Mouse (Mus musculus): ENCODE results near the gene Upp2. TPM values are rescaled to one million over a fixed set of nuclear protein-coding genes. Genes with fewer than 3 reads are reported as not detected.

Gene Upp2
- polyA plus RNA-seq, 1 experiment from 2014 or later, result 11.4 TPM

DNA sequence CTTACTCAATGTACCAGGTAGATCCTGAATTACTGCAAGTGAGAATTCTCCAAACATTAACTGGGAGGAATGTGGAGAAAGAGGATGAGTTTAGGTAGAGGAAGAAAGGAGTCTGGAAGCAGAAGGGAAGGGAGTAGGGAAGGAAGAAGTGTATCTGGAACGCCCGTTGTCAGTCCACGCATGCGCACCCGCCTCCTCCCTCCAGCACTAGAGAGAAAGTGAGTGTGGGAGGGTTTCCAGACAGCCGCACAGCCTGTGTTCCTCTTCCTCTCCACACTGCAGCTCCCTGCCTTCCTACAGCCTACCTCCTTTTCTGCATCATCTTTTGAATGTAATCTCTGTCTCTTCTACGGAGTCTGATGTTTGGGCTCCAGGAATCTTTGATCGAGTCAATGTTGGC lies 198.0 kb downstream of the Upp2 start:
- Histone ChIP-seq H3K36me3 (no peaks in the 10 kb centered on the region), H3K27me3 (peaks cover 3% of the 10 kb centered on the region; the same call in 1 of the 2 replicates), H3K4me1 (peaks cover 18% of the 10 kb centered on the region), H3K9ac (no peak overlapping the region), H3K4me2 (no peak overlapping the region), H3K9me3 (no peaks in the 10 kb centered on the region), H3K27ac (no peak overlapping the region), H3K4me3 (no peak overlapping the region)
- 92% methylated on average over 8 of the region's 8 CpGs for WGBS
- ATAC-seq (ENCODE audit: insufficient number of reproducible peaks, insufficient read depth, low FRiP score, low TSS enrichment, low read depth), result no peak

GRCm38 (mm10) chr2:58773833-58774232 lies 206.7 kb downstream of the Upp2 start:
- Histone ChIP-seq H3K27ac (no peak overlapping the region), H3K4me1 (peaks cover 12% of the 10 kb centered on the region), H3K4me2 (no peak overlapping the region), H3K9me3 (no peaks in the 10 kb centered on the region), H3K4me3 (no peak overlapping the region), H3K36me3 (no peaks in the 10 kb centered on the region), H3K27me3 (no peaks in the 10 kb centered on the region; the same call in none of the 2 replicates), H3K9ac (no peak overlapping the region)
- WGBS, result 88% methylated on average over 9 of the region's 9 CpGs
- no peak for ATAC-seq (ENCODE audit: insufficient number of reproducible peaks, insufficient read depth, low FRiP score, low TSS enrichment, low read depth)

- no peaks in the 10 kb centered on the region for H3K36me3 ChIP-seq
- no peak overlapping the region for H3K9ac ChIP-seq
- no peak overlapping the region for H3K4me2 ChIP-seq
- peaks cover 7% of the 10 kb centered on the region; the same call in 1 of the 2 replicates for H3K4me1 ChIP-seq
- no peak overlapping the region; the same call in 1 of the 2 replicates for H3K27ac ChIP-seq
- WGBS, result 69% methylated on average over 3 of the region's 3 CpGs
- no peak overlapping the region for H3K4me3 ChIP-seq
- no peaks in the 10 kb centered on the region for H3K9me3 ChIP-seq
- no peak for ATAC-seq (ENCODE audit: insufficient number of reproducible peaks, insufficient read depth, low FRiP score, low TSS enrichment, low read depth)
- no peaks in the 10 kb centered on the region for H3K27me3 ChIP-seq
Observed at GRCm38 (mm10) chr2:58778986-58779495, 211.9 kb downstream of the Upp2 start.

GRCm38 (mm10) chr2:58783526-58783925 lies 216.4 kb downstream of the Upp2 start:
- Histone ChIP-seq H3K4me1 (peaks cover 20% of the 10 kb centered on the region), H3K4me2 (no peak overlapping the region), H3K27ac (no peak overlapping the region), H3K9ac (no peak overlapping the region), H3K9me3 (no peaks in the 10 kb centered on the region), H3K36me3 (no peaks in the 10 kb centered on the region), H3K27me3 (no peaks in the 10 kb centered on the region), H3K4me3 (no peak overlapping the region)
- ATAC-seq (ENCODE audit: insufficient number of reproducible peaks, insufficient read depth, low FRiP score, low TSS enrichment, low read depth), result no peak
- WGBS, result 74% methylated on average over 1 of the region's 1 CpGs

GRCm38 (mm10) chr2:58786177-58786576 lies 219.1 kb downstream of the Upp2 start:
- Histone ChIP-seq H3K4me3 (no peak overlapping the region), H3K4me1 (peaks cover 13% of the 10 kb centered on the region), H3K27ac (no peak overlapping the region), H3K9me3 (no peaks in the 10 kb centered on the region), H3K9ac (no peak overlapping the region), H3K36me3 (no peaks in the 10 kb centered on the region), H3K4me2 (no peak overlapping the region), H3K27me3 (no peaks in the 10 kb centered on the region)
- WGBS, result 73% methylated on average over 3 of the region's 3 CpGs
- no peak for ATAC-seq (ENCODE audit: insufficient number of reproducible peaks, insufficient read depth, low FRiP score, low TSS enrichment, low read depth)

DNA sequence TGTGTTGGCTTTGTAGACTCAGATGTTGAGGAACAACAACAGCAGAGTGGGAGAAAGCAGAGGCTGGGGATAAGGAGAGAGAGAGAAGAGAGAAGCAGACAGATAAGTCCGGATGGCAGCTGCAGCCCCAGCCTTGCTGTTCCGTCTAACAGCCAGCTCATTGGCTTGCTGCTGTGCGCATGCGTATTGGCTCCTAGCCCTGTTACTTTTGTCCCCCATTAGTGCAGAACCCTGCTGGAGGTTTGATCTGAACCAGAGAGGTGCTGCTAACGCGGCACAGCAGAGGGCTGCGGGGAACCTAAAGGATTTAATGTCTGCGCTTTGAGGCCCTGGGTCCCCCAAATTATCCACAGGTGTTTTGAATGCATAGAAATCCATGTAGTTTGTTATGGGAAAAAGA lies 219.6 kb downstream of the Upp2 start:
- no peak overlapping the region for H3K4me2 ChIP-seq

GRCm38 (mm10) chr2:58787360-58787759 lies 220.3 kb downstream of the Upp2 start:
- WGBS, result 45% methylated on average over 7 of the region's 7 CpGs
- H3K4me1 ChIP-seq, result peaks cover 18% of the 10 kb centered on the region
- H3K36me3 ChIP-seq, result no peaks in the 10 kb centered on the region
- ATAC-seq (ENCODE audit: insufficient number of reproducible peaks, insufficient read depth, low FRiP score, low TSS enrichment, low read depth), result no peak
- no peak overlapping the region for H3K27ac ChIP-seq
- no peak overlapping the region for H3K4me2 ChIP-seq
- H3K9ac ChIP-seq, result no peak overlapping the region
- H3K9me3 ChIP-seq, result no peaks in the 10 kb centered on the region
- no peak overlapping the region for H3K4me3 ChIP-seq
- H3K27me3 ChIP-seq, result no peaks in the 10 kb centered on the region

More for the DNA sequence above, 219.6 kb downstream of the Upp2 start:
- Histone ChIP-seq H3K27ac (no peak overlapping the region), H3K4me1 (peaks cover 13% of the 10 kb centered on the region), H3K27me3 (no peaks in the 10 kb centered on the region), H3K9ac (no peak overlapping the region), H3K9me3 (no peaks in the 10 kb centered on the region), H3K4me3 (no peak overlapping the region), H3K36me3 (no peaks in the 10 kb centered on the region)
- ATAC-seq (ENCODE audit: insufficient number of reproducible peaks, insufficient read depth, low FRiP score, low TSS enrichment, low read depth), result no peak
- 56% methylated on average over 8 of the region's 8 CpGs for WGBS

DNA sequence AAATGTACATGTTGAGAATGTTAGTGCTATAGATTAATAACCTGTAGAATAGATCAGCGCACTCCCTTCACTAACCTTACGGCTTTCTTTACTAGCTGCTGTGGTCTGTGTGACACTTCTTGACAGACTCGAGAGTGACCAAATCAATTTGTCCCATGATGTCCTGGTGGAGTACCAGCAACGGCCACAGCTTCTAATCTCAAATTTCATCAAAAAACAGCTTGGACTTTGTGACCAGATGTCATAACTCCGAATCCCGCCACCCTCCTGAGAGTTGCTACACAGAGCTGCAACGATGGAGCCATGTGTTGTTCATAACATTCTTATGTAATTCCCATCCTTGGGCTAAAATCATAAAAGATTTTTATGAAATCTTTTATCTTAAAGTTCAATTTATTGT lies 222.8 kb downstream of the Upp2 start:
- Histone ChIP-seq H3K4me2 (no peak overlapping the region), H3K4me1 (peaks cover 19% of the 10 kb centered on the region), H3K27me3 (no peaks in the 10 kb centered on the region), H3K9me3 (no peaks in the 10 kb centered on the region), H3K27ac (no peak overlapping the region), H3K4me3 (no peak overlapping the region), H3K9ac (no peak overlapping the region), H3K36me3 (no peaks in the 10 kb centered on the region)
- ATAC-seq (ENCODE audit: insufficient number of reproducible peaks, insufficient read depth, low FRiP score, low TSS enrichment, low read depth), result no peak
- WGBS, result 58% methylated on average over 7 of the region's 7 CpGs

- H3K9ac ChIP-seq, result no peak overlapping the region
- H3K27me3 ChIP-seq, result no peaks in the 10 kb centered on the region
- H3K4me2 ChIP-seq, result no peak overlapping the region
- H3K9me3 ChIP-seq, result no peaks in the 10 kb centered on the region
- WGBS, result 73% methylated on average over 4 of the region's 4 CpGs
- H3K27ac ChIP-seq, result no peak overlapping the region
- H3K4me1 ChIP-seq, result peaks cover 19% of the 10 kb centered on the region
- no peak for ATAC-seq (ENCODE audit: insufficient number of reproducible peaks, insufficient read depth, low FRiP score, low TSS enrichment, low read depth)
- H3K4me3 ChIP-seq, result no peak overlapping the region
- H3K36me3 ChIP-seq, result no peaks in the 10 kb centered on the region
Observed at GRCm38 (mm10) chr2:58790361-58790760, 223.3 kb downstream of the Upp2 start.

GRCm38 (mm10) chr2:58794489-58794888 lies 227.4 kb downstream of the Upp2 start:
- Histone ChIP-seq H3K4me1 (0 out of 2 replicates have a peak, but pooled peaks cover 6% of the 10 kb centered on the region), H3K9me3 (no peaks in the 10 kb centered on the region), H3K4me2 (no peak overlapping the region), H3K36me3 (no peaks in the 10 kb centered on the region), H3K4me3 (no peak overlapping the region), H3K9ac (no peak overlapping the region), H3K27me3 (no peaks in the 10 kb centered on the region), H3K27ac (no peak overlapping the region)
- 88% methylated on average over 15 of the region's 15 CpGs for WGBS
- ATAC-seq (ENCODE audit: insufficient number of reproducible peaks, insufficient read depth, low FRiP score, low TSS enrichment, low read depth), result no peak

GRCm38 (mm10) chr2:58795432-58795831 lies 228.3 kb downstream of the Upp2 start:
- Histone ChIP-seq H3K27me3 (no peaks in the 10 kb centered on the region), H3K4me1 (0 out of 2 replicates have a peak, but pooled peaks cover 6% of the 10 kb centered on the region), H3K9ac (no peak overlapping the region), H3K4me2 (no peak overlapping the region), H3K9me3 (no peaks in the 10 kb centered on the region), H3K36me3 (no peaks in the 10 kb centered on the region), H3K4me3 (no peak overlapping the region), H3K27ac (no peak overlapping the region)
- 91% methylated on average over 5 of the region's 5 CpGs for WGBS
- no peak for ATAC-seq (ENCODE audit: insufficient number of reproducible peaks, insufficient read depth, low FRiP score, low TSS enrichment, low read depth)

GRCm38 (mm10) chr2:58797506-58797905 lies 230.4 kb downstream of the Upp2 start:
- H3K9ac ChIP-seq, result no peak overlapping the region
- no peaks in the 10 kb centered on the region for H3K9me3 ChIP-seq
- H3K36me3 ChIP-seq, result no peaks in the 10 kb centered on the region
- no peaks in the 10 kb centered on the region for H3K27me3 ChIP-seq
- H3K4me3 ChIP-seq, result no peak overlapping the region
- ATAC-seq (ENCODE audit: insufficient number of reproducible peaks, insufficient read depth, low FRiP score, low TSS enrichment, low read depth), result no peak
- H3K4me2 ChIP-seq, result no peak overlapping the region
- no peak overlapping the region for H3K27ac ChIP-seq
- 61% methylated on average over 4 of the region's 4 CpGs for WGBS
- H3K4me1 ChIP-seq, result no peaks in the 10 kb centered on the region

Data from embryonic facial prominence, embryonic 13.5 days (tissue).